Mouse (Mus musculus): ENCODE data around the gene Fbh1. TPM values are rescaled to one million over a fixed set of nuclear protein-coding genes. Genes with fewer than 3 reads are reported as not detected.

The Fbh1 gene
- polyA plus RNA-seq, 1 experiment from 2014 or later = 113 TPM

DNA sequence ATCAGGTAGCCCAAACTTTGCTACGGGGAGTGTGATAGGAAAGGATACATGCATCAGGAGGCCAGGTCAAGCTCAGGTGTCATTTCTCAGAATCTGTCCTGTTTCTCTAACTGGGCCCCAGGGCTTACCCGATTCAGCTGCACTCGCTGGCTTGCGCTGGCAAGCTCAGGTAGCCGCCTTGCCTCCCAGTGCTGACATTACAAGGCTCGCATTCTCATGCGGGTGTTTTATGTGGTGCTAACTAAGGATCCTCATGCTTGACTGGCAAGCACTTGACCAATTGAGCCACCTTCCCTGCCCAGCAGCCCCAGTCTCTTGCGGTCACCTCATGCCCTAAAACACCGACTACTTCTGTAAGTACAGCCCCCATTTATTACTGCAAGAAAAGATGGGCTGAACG, 3.0 kb downstream of the Fbh1 start:
- ATAC-seq (replicated peaks; ENCODE audit: insufficient number of reproducible peaks, low FRiP score, low TSS enrichment) = no peak
- H3K9ac ChIP-seq (ENCODE audit: low read depth, low read length) = no peak overlapping the region
- WGBS (ENCODE audit: insufficient replicate concordance) = 86% methylated on average over 10 of the region's 10 CpGs
- H3K27ac ChIP-seq (ENCODE audit: low read depth, low read length) = no peak overlapping the region
- H3K4me3 ChIP-seq (ENCODE audit: low read depth, low read length) = no peak overlapping the region
- H3K36me3 ChIP-seq (ENCODE audit: control insufficient read depth, insufficient read depth, low read length) = no peaks in the 10 kb centered on the region
- H3K27me3 ChIP-seq (ENCODE audit: control insufficient read depth, insufficient read depth, low read length) = no peaks in the 10 kb centered on the region
- H3K4me2 ChIP-seq = no peak overlapping the region
- H3K9me3 ChIP-seq (replicated peaks; ENCODE audit: control insufficient read depth, low read length) = no peaks in the 10 kb centered on the region
- peaks cover 11% of the 10 kb centered on the region for H3K4me1 ChIP-seq (ENCODE audit: control insufficient read depth, insufficient read depth, low read length)

- peaks cover 6% of the 10 kb centered on the region for H3K4me1 ChIP-seq (ENCODE audit: control insufficient read depth, insufficient read depth, low read length)
- no peak overlapping the region for H3K4me2 ChIP-seq
- ATAC-seq (replicated peaks; ENCODE audit: insufficient number of reproducible peaks, low FRiP score, low TSS enrichment) = no peak
- H3K27ac ChIP-seq (ENCODE audit: low read depth, low read length) = no peak overlapping the region
- peaks cover 2% of the 10 kb centered on the region; the same call in 1 of the 2 replicates for H3K36me3 ChIP-seq (ENCODE audit: control insufficient read depth, insufficient read depth, low read length)
- H3K9me3 ChIP-seq (replicated peaks; ENCODE audit: control insufficient read depth, low read length) = no peaks in the 10 kb centered on the region
- 73% methylated on average over 4 of the region's 4 CpGs for WGBS (ENCODE audit: insufficient replicate concordance)
- no peak overlapping the region for H3K4me3 ChIP-seq (ENCODE audit: low read depth, low read length)
- no peak overlapping the region for H3K9ac ChIP-seq (ENCODE audit: low read depth, low read length)
- H3K27me3 ChIP-seq (ENCODE audit: control insufficient read depth, insufficient read depth, low read length) = no peaks in the 10 kb centered on the region
Observed at GRCm38 (mm10) chr2:11772401-11772800, 5.0 kb downstream of the Fbh1 start.

GRCm38 (mm10) chr2:11771701-11772100, 5.7 kb downstream of the Fbh1 start:
- Histone ChIP-seq H3K36me3 (ENCODE audit: control insufficient read depth, insufficient read depth, low read length) (peaks cover 4% of the 10 kb centered on the region; the same call in 1 of the 2 replicates), H3K4me3 (ENCODE audit: low read depth, low read length) (no peak overlapping the region), H3K9me3 (replicated peaks; ENCODE audit: control insufficient read depth, low read length) (no peaks in the 10 kb centered on the region), H3K4me1 (ENCODE audit: control insufficient read depth, insufficient read depth, low read length) (peaks cover 6% of the 10 kb centered on the region), H3K9ac (ENCODE audit: low read depth, low read length) (no peak overlapping the region), H3K4me2 (no peak overlapping the region), H3K27me3 (ENCODE audit: control insufficient read depth, insufficient read depth, low read length) (no peaks in the 10 kb centered on the region), H3K27ac (ENCODE audit: low read depth, low read length) (no peak overlapping the region)
- 86% methylated on average over 4 of the region's 4 CpGs for WGBS (ENCODE audit: insufficient replicate concordance)
- ATAC-seq (replicated peaks; ENCODE audit: insufficient number of reproducible peaks, low FRiP score, low TSS enrichment) = no peak

DNA sequence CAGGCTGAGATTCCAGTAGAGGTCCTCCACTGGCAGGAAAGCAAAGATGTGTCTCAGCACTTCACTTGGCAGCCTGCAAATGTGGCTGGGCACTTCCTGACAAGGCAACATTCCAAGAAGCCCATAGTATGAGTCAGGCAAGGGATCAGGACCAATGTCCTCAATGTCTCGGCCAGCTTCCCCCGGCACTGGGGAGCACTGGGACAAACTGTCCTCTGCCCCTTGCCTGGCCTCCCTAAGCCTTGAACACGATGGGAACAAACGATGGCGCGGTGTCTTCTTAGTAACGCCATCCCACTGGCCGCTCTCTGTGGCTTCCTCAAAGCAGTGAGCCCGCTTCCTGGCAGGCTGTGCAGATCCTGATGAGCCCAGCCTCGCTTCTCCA, 10.2 kb downstream of the Fbh1 start:
- H3K4me2 ChIP-seq = no peak overlapping the region
- no peaks in the 10 kb centered on the region for H3K9me3 ChIP-seq (replicated peaks; ENCODE audit: control insufficient read depth, low read length)
- H3K4me1 ChIP-seq (ENCODE audit: control insufficient read depth, insufficient read depth, low read length) = no peaks in the 10 kb centered on the region
- ATAC-seq (replicated peaks; ENCODE audit: insufficient number of reproducible peaks, low FRiP score, low TSS enrichment) = no peak
- no peak overlapping the region for H3K9ac ChIP-seq (ENCODE audit: low read depth, low read length)
- H3K4me3 ChIP-seq (ENCODE audit: low read depth, low read length) = no peak overlapping the region
- peaks cover 30% of the 10 kb centered on the region for H3K36me3 ChIP-seq (ENCODE audit: control insufficient read depth, insufficient read depth, low read length)
- 89% methylated on average over 10 of the region's 10 CpGs for WGBS (ENCODE audit: insufficient replicate concordance)
- no peaks in the 10 kb centered on the region for H3K27me3 ChIP-seq (ENCODE audit: control insufficient read depth, insufficient read depth, low read length)
- H3K27ac ChIP-seq (ENCODE audit: low read depth, low read length) = no peak overlapping the region

DNA sequence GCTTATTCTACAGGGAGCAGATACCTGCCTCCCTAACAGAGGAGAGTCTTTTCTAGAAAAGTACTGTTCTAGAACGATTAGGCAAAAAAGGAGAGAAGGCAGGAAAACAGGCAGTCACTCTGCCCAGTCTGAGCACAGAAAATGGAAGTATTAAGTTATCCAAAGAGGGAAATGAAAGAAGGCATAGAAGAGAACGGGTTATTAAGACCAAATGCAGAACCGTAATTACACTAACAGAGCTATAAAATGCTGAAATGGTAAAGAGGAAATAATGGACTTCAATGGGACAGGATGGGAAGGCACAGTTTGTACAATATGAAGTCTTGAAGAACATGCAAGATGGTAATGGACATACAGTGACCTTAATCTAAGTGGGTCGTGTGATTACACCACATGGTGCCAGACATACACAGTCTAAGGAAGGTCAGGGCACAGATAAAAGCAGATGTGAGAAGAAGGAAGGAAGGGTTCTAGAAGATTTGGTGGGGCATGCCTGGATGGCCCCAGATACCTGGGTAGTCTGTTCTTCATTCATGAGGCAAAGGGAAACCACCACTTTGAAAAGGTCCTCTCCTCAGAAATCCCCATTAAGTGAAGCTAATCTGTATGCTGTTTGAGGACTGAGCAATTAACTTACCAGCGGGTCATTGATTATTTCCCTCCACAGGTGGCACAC, 10.8 kb downstream of the Fbh1 start:
- Histone ChIP-seq H3K9me3 (replicated peaks; ENCODE audit: control insufficient read depth, low read length) (no peaks in the 10 kb centered on the region), H3K36me3 (ENCODE audit: control insufficient read depth, insufficient read depth, low read length) (peaks cover 31% of the 10 kb centered on the region), H3K27me3 (ENCODE audit: control insufficient read depth, insufficient read depth, low read length) (no peaks in the 10 kb centered on the region), H3K9ac (ENCODE audit: low read depth, low read length) (no peak overlapping the region), H3K4me3 (ENCODE audit: low read depth, low read length) (no peak overlapping the region), H3K27ac (ENCODE audit: low read depth, low read length) (no peak overlapping the region), H3K4me2 (no peak overlapping the region), H3K4me1 (ENCODE audit: control insufficient read depth, insufficient read depth, low read length) (no peaks in the 10 kb centered on the region)
- 76% methylated on average over 5 of the region's 5 CpGs for WGBS (ENCODE audit: insufficient replicate concordance)
- ATAC-seq (replicated peaks; ENCODE audit: insufficient number of reproducible peaks, low FRiP score, low TSS enrichment) = no peak

GRCm38 (mm10) chr2:11765694-11766093, 11.7 kb downstream of the Fbh1 start:
- H3K27ac ChIP-seq (ENCODE audit: low read depth, low read length) = no peak overlapping the region
- no peaks in the 10 kb centered on the region for H3K27me3 ChIP-seq (ENCODE audit: control insufficient read depth, insufficient read depth, low read length)
- H3K4me1 ChIP-seq (ENCODE audit: control insufficient read depth, insufficient read depth, low read length) = no peaks in the 10 kb centered on the region
- peaks cover 36% of the 10 kb centered on the region for H3K36me3 ChIP-seq (ENCODE audit: control insufficient read depth, insufficient read depth, low read length)
- no peak overlapping the region for H3K4me2 ChIP-seq
- H3K9ac ChIP-seq (ENCODE audit: low read depth, low read length) = no peak overlapping the region
- H3K9me3 ChIP-seq (replicated peaks; ENCODE audit: control insufficient read depth, low read length) = no peaks in the 10 kb centered on the region
- ATAC-seq (replicated peaks; ENCODE audit: insufficient number of reproducible peaks, low FRiP score, low TSS enrichment) = no peak
- WGBS (ENCODE audit: insufficient replicate concordance) = 83% methylated on average over 4 of the region's 4 CpGs
- H3K4me3 ChIP-seq (ENCODE audit: low read depth, low read length) = no peak overlapping the region

- Histone ChIP-seq H3K36me3 (ENCODE audit: control insufficient read depth, insufficient read depth, low read length) (peaks cover 55% of the 10 kb centered on the region), H3K4me2 (no peak overlapping the region), H3K4me1 (ENCODE audit: control insufficient read depth, insufficient read depth, low read length) (no peaks in the 10 kb centered on the region), H3K27me3 (ENCODE audit: control insufficient read depth, insufficient read depth, low read length) (no peaks in the 10 kb centered on the region), H3K9ac (ENCODE audit: low read depth, low read length) (no peak overlapping the region), H3K4me3 (ENCODE audit: low read depth, low read length) (no peak overlapping the region), H3K27ac (ENCODE audit: low read depth, low read length) (no peak overlapping the region), H3K9me3 (replicated peaks; ENCODE audit: control insufficient read depth, low read length) (no peaks in the 10 kb centered on the region)
- WGBS (ENCODE audit: insufficient replicate concordance) = 89% methylated on average over 4 of the region's 4 CpGs
- ATAC-seq (replicated peaks; ENCODE audit: insufficient number of reproducible peaks, low FRiP score, low TSS enrichment) = no peak
Observed at GRCm38 (mm10) chr2:11762541-11762940, 14.8 kb downstream of the Fbh1 start.

- Histone ChIP-seq H3K9ac (ENCODE audit: low read depth, low read length) (no peak overlapping the region), H3K9me3 (replicated peaks; ENCODE audit: control insufficient read depth, low read length) (no peaks in the 10 kb centered on the region), H3K4me3 (ENCODE audit: low read depth, low read length) (no peak overlapping the region), H3K4me2 (no peak overlapping the region), H3K4me1 (ENCODE audit: control insufficient read depth, insufficient read depth, low read length) (no peaks in the 10 kb centered on the region), H3K36me3 (ENCODE audit: control insufficient read depth, insufficient read depth, low read length) (peaks cover 33% of the 10 kb centered on the region), H3K27me3 (ENCODE audit: control insufficient read depth, insufficient read depth, low read length) (no peaks in the 10 kb centered on the region), H3K27ac (ENCODE audit: low read depth, low read length) (no peak overlapping the region)
- 93% methylated on average over 4 of the region's 4 CpGs for WGBS (ENCODE audit: insufficient replicate concordance)
- no peak for ATAC-seq (replicated peaks; ENCODE audit: insufficient number of reproducible peaks, low FRiP score, low TSS enrichment)
Observed at GRCm38 (mm10) chr2:11739516-11740051, 37.8 kb downstream of the Fbh1 start.

DNA sequence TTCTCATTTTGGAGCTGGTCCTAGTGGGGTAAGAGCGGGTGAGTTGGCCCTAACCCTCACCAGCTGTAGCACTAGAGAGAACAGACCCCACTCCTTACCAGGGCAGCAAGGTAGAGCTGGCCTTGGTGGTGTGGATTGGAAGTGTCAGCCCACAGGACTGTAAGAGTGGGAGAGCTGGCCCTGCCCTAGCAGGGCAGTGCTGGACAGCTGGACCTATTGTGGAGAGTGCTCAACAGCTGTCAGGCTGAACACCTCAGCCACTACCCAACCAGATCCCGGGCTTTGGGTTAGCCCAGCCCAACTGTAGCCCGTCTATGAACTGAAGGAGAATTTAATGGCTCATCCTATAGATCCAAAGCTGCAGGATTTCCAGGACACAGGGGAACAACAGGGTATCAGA, 38.6 kb downstream of the Fbh1 start:
- no peaks in the 10 kb centered on the region for H3K4me1 ChIP-seq (ENCODE audit: control insufficient read depth, insufficient read depth, low read length)
- no peak for ATAC-seq (replicated peaks; ENCODE audit: insufficient number of reproducible peaks, low FRiP score, low TSS enrichment)
- no peak overlapping the region for H3K4me2 ChIP-seq
- H3K36me3 ChIP-seq (ENCODE audit: control insufficient read depth, insufficient read depth, low read length) = peaks cover 33% of the 10 kb centered on the region
- no peaks in the 10 kb centered on the region for H3K27me3 ChIP-seq (ENCODE audit: control insufficient read depth, insufficient read depth, low read length)
- H3K4me3 ChIP-seq (ENCODE audit: low read depth, low read length) = no peak overlapping the region
- no peak overlapping the region for H3K9ac ChIP-seq (ENCODE audit: low read depth, low read length)
- H3K27ac ChIP-seq (ENCODE audit: low read depth, low read length) = no peak overlapping the region
- no peaks in the 10 kb centered on the region for H3K9me3 ChIP-seq (replicated peaks; ENCODE audit: control insufficient read depth, low read length)
- WGBS (ENCODE audit: insufficient replicate concordance) = 87% methylated on average over 3 of the region's 3 CpGs

Data from heart, embryonic 11.5 days (tissue).